Mouse (Mus musculus): Measurements from ENCODE around the gene Dlk1.
A peak's percentile ranks its signal among the peaks of the same experiment; 100 is the strongest.

The Dlk1 gene

GRCm38 (mm10) chr12:109452592-109452991, at the start of gene Dlk1:
Gene Dlk1 (plus strand): TSS chr12:109452823.
- DNase-seq (ENCODE audit: low read depth, low spot score), result no peak

- DNase-seq (ENCODE audit: low read depth, low spot score), result no peak
These were observed 49.7 kb upstream of the Dlk1 start for GRCm38 (mm10) chr12:109402943-109403342.

- no peak for DNase-seq (ENCODE audit: low read depth, low spot score)
These were observed 48.9 kb upstream of the Dlk1 start for GRCm38 (mm10) chr12:109403752-109404151.

- DNase-seq (ENCODE audit: low read depth, low spot score), result peak; percentile 16
These were observed 46.6 kb upstream of the Dlk1 start for GRCm38 (mm10) chr12:109406018-109406417.

GRCm38 (mm10) chr12:109410723-109411122, 41.9 kb upstream of the Dlk1 start:
- DNase-seq (ENCODE audit: low read depth, low spot score), result no peak

GRCm38 (mm10) chr12:109411172-109412070, 41.2 kb upstream of the Dlk1 start:
- no peak for DNase-seq (ENCODE audit: low read depth, low spot score)

GRCm38 (mm10) chr12:109412071-109412440, 40.6 kb upstream of the Dlk1 start:
- no peak for DNase-seq (ENCODE audit: low read depth, low spot score)

- no peak for DNase-seq (ENCODE audit: low read depth, low spot score)
These were observed 39.9 kb upstream of the Dlk1 start for GRCm38 (mm10) chr12:109412675-109413074.

- DNase-seq (ENCODE audit: low read depth, low spot score), result no peak
These were observed 39.3 kb upstream of the Dlk1 start for GRCm38 (mm10) chr12:109413321-109413720.

- DNase-seq (ENCODE audit: low read depth, low spot score), result no peak
These were observed 35.9 kb upstream of the Dlk1 start for GRCm38 (mm10) chr12:109416681-109417080.

- DNase-seq (ENCODE audit: low read depth, low spot score), result no peak
These were observed 35.0 kb upstream of the Dlk1 start for GRCm38 (mm10) chr12:109417476-109418201.

- DNase-seq (ENCODE audit: low read depth, low spot score), result no peak
These were observed 32.6 kb upstream of the Dlk1 start for GRCm38 (mm10) chr12:109420006-109420405.

- DNase-seq (ENCODE audit: low read depth, low spot score), result no peak
These were observed 29.5 kb upstream of the Dlk1 start for GRCm38 (mm10) chr12:109423163-109423562.

GRCm38 (mm10) chr12:109423716-109424429, 28.8 kb upstream of the Dlk1 start:
- no peak for DNase-seq (ENCODE audit: low read depth, low spot score)

- DNase-seq (ENCODE audit: low read depth, low spot score), result no peak
These were observed 27.8 kb upstream of the Dlk1 start for GRCm38 (mm10) chr12:109424753-109425332.

GRCm38 (mm10) chr12:109425982-109426381, 26.6 kb upstream of the Dlk1 start:
- DNase-seq (ENCODE audit: low read depth, low spot score), result no peak

- DNase-seq (ENCODE audit: low read depth, low spot score), result no peak
These were observed 20.0 kb upstream of the Dlk1 start for GRCm38 (mm10) chr12:109432475-109433130.

- DNase-seq (ENCODE audit: low read depth, low spot score), result peak; percentile 39
These were observed 16.2 kb upstream of the Dlk1 start for GRCm38 (mm10) chr12:109436367-109436807.

GRCm38 (mm10) chr12:109436852-109437251, 15.8 kb upstream of the Dlk1 start:
- DNase-seq (ENCODE audit: low read depth, low spot score), result no peak

GRCm38 (mm10) chr12:109437559-109438350, 14.9 kb upstream of the Dlk1 start:
- peak; percentile 70 for DNase-seq (ENCODE audit: low read depth, low spot score)

Data from ES-CJ7 (cell line).